Mouse (Mus musculus): ENCODE results near the gene Agap2.
A peak's percentile ranks its signal among the peaks of the same experiment; 100 is the strongest.
"Not testable (repeated sequence)": the region's sequence is repeated elsewhere in the genome, so short reads cannot be mapped to it uniquely, and the experiment has no call there.

The Agap2 gene

GRCm38 (mm10) chr10:127059174-127059967 lies 15.7 kb upstream of the Agap2 start:
- no peak for DNase-seq (ENCODE audit: low read depth, low spot score)

DNA sequence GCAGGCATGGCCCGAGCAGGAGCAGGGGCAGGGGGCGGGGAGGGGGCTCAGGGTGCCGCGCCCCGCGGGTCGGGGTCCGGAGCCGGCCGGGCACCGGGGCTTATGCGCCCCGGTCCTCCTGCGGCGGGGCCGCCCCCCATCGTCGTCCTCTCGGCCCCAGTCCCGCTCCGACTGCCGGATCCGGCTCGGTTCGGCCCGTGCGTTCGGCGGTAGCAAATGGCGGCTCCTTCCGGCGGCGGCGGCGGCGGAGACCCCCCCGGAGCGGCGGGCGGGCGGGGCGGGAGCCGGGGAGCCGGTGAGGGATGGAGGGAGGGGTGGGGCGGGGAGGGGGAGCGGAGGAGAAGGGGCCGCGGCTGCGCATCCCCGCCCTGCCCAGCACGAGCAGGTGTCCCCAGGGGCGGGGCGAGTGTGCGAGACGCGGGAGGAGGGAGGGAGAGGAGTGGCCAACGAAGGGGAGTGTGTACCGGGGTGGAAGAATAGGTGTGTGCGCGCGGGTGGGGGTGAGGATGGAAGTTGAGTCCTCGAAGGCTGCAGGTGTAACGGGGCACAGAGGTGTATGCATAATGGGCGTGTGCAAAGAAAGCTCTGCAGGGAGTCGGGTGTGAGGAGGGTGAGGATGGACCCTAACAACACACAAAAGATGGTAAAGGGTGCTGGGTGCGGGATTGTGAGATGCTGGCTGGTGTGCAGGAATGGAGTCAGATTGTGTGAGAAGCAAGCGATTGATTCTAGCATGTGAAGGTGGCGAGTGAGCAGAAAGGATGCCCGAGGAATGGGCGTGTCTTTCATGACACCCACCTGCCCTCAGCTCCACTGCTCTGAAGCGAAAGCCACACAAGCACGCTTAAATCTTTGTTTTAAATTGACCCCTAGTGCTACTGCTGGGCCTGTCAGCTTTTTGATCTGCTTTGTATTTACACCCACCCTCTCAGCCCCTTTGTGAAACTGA lies 14.8 kb upstream of the Agap2 start, which contains the start of gene March9:
TSS of gene March9 (minus strand) at position 217 of the 949 bp plus-strand sequence.
- peak; percentile 89 for DNase-seq (ENCODE audit: low read depth, low spot score)

GRCm38 (mm10) chr10:127061085-127061484 lies 14.0 kb upstream of the Agap2 start:
- no peak for DNase-seq (ENCODE audit: low read depth, low spot score)

DNA sequence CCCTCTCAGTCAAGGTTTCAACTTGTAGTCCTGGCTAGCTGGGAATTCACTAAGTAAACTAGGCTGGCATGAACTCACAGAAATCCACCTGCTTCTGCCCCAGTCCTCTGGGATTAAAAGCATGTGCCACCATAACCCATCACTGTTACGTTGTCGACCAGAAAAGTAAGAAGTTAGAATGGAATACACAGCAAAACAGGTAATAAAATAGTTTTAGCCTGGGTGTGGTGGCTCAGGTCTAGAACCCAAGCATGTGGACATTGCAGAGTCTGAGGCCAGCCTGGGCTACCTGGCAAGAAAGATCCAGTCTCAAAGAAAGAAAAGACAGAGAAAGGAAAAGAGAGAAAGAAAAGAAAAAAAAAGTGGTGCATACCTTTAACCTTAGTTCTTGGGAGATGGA lies 13.6 kb upstream of the Agap2 start:
- no peak for DNase-seq (ENCODE audit: low read depth, low spot score)

GRCm38 (mm10) chr10:127062101-127062500 lies 13.0 kb upstream of the Agap2 start:
- not testable (repeated sequence) for DNase-seq (ENCODE audit: low read depth, low spot score)

GRCm38 (mm10) chr10:127062503-127062902 lies 12.6 kb upstream of the Agap2 start:
- DNase-seq (ENCODE audit: low read depth, low spot score), result no peak

GRCm38 (mm10) chr10:127063239-127063872 lies 11.7 kb upstream of the Agap2 start, which contains the start of gene Cdk4:
Gene Cdk4, plus strand, starts transcription at chr10:127063534.
- DNase-seq (ENCODE audit: low read depth, low spot score), result peak; percentile 99

DNA sequence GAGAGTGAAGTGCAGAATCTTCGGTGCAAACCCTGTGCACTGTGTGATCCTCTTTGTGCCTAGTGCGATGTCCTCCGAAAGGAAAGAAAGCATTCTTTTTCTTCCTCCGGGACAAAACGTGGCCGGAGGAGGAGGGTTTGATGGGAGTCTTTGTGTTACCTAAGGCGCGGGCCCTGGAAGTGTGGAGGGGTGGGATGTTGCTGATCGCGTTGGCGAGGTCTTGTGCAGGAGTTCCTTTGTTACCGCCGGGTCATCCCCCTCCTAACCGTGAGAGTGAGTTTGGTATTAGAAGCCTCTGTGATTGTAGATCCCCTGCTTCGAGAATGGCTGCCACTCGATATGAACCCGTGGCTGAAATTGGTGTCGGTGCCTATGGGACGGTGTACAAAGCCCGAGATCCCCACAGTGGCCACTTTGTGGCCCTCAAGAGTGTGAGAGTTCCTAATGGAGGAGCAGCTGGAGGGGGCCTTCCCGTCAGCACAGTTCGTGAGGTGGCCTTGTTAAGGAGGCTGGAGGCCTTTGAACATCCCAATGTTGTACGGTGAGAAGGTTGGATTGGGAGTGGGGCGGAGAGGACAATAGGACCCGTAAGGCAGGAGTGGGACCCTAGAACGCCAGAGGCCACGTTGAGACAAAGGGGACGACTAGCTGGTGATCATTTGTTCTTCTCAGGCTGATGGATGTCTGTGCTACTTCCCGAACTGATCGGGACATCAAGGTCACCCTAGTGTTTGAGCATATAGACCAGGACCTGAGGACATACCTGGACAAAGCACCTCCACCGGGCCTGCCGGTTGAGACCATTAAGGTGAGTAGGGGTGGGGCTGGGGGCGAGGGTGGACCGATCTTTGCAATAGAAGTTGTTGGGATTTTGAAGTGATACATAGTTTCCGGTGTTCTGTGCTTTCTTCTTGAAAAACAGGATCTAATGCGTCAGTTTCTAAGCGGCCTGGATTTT lies 10.9 kb upstream of the Agap2 start:
- peak; percentile 63 for DNase-seq (ENCODE audit: low read depth, low spot score)

DNA sequence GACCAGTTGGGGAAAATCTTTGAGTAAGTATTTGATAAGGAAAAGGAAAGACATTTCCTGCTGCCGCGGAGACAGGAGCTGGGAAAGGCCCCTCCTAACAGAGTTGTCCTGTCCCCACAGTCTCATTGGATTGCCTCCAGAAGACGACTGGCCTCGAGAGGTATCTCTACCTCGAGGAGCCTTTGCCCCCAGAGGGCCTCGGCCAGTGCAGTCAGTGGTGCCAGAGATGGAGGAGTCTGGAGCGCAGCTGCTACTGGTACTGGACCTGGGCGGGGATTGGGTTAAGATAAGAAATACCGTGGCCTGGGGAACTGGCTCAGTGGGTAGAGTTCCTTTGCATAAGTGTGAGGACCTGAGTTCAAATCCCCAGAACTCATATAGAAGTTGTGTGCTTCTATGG lies 9.1 kb upstream of the Agap2 start:
- no peak for DNase-seq (ENCODE audit: low read depth, low spot score)

- no peak for DNase-seq (ENCODE audit: low read depth, low spot score)
Measured at GRCm38 (mm10) chr10:127066519-127067018, 8.5 kb upstream of the Agap2 start.

DNA sequence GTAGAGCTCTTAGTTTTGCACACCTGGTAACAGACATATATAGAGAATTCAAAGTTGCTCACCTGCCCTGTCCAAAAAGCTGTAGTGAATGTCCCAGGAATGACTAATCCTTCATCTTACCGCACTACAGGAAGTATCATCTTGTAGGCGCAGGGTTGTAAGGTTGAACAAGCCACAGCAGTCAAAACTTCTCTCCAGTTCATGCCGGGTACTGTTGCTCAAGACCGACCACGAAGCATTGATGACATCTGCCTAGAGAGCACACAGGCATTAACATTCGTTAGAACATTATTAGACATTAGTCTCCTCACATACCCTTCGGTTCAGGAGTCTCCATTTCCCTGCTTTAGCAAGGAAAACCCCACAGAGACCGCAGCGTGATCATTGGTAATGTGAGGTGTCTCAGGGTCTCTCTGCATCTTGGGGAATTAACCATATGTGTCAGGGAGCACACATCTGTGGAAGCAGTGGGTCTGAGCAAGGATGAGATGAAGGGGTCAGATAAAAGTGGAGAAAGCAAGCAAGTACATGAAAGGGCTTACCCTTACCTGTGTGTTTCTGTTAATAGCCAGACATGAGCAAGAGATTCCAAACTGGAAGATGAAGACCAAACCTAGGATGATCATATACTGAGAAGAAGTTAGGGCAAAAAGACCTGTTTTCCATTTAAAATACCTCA lies 6.6 kb upstream of the Agap2 start:
- DNase-seq (ENCODE audit: low read depth, low spot score), result no peak

DNA sequence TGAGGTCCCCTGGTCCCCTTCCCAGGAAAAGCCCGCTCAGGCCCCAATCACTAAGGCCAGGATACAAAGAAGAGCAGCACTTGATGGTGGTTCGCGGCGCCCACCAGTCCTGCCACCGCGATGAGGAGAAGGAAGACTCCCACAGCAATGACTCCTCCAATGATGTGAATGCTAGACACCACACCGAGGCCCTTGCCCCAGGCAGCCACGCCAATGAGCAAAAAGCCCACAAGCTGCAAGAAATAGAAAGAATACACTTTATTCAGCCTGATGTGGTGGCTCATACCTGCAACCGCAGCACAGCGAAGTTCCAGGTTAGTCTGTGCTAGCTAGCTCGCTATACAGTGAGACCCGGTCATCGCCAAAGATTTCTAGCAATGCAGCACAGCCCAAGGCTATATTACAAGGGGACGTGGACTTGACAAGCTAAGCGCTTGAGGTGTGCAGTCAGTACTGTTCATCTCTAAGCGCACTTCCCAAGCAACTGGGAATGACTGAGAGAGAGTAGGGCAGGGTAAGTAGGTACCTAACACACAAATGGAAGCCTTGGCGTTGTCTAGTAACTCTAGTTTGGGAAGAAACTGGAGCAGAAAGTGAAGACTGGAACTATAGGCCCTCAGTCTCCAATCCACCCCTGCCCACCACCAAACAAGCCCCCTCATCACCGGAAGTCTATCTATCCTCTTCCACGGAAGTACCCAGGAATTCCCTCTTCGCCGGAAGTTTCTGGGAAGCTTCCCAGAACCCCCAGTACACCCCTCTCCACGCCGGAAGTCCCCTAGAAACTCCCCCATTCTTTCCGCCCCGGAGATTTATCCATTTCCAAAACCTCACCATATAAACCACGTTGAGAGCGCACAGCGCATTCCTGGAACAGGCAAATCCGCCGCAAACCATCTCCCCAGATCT lies 5.5 kb upstream of the Agap2 start:
- DNase-seq (ENCODE audit: low read depth, low spot score), result peak; percentile 91

DNA sequence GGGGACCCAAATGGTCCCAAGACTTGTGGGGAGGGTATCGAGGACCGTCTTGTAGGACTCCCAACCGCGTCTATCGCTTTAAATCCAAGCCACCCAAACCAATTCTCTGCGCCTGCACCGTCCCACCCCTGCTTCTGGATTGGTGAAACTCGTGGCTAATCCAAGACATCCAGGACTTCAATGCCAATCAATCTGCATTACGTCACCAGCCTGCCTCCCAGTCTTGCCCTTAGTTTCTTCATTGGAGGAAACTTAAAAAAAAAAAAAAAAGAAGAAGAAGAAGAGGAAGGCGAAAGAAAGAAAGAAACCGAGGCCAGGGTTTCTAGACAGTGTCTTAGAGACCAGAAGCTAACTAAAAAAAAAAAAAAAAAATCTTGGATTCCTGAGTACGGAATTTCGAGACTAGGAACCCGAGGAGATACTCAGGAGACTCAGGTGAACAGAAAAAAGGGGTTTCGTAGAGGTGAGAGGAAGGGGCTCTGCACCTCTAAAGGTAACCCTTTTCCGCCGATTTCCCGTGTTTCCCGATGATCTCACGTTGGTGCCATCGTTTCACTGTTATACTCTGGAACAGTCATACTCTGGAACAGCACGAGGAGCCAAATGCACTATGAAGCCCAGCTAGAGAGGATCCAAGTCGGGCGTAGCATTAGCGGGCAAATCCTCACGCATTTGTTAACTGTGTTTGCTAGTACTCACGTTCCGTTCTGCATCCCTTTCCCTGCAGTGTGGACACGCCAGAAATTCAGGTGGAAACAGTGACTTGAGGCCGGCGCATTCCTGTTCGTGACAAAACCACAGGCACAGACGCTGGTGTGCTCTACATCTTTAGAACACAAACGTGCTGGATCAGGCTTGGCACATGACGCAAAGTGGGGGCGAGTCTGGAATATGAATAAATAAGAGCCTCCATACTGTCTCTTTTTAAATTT lies 4.6 kb upstream of the Agap2 start, which contains the start of gene Tspan31:
TSS of gene Tspan31 (minus strand) at position 75 of the 932 bp plus-strand sequence.
- DNase-seq (ENCODE audit: low read depth, low spot score), result peak; percentile 99

- no peak for DNase-seq (ENCODE audit: low read depth, low spot score)
Measured at GRCm38 (mm10) chr10:127071203-127071602, 3.9 kb upstream of the Agap2 start.

- DNase-seq (ENCODE audit: low read depth, low spot score), result not testable (repeated sequence)
Measured at GRCm38 (mm10) chr10:127072270-127072669, 2.8 kb upstream of the Agap2 start.

DNA sequence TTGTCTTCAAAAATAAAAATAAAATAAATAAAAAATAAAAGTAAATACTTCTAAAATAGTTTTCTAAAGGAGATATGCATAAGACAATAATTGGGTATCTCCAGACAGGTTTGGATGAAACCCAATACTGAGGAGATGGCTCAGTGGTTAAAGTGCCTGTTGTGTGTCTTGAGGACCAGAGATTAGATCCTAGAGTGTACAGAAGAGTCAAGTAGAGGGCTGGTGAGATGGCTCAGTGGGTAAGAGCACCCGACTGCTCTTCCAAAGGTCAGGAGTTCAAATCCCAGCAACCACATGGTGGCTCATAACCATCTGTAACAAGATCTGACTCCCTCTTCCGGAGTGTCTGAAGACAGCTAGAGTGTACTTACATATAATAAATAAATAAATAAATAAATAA lies 2.1 kb upstream of the Agap2 start:
- DNase-seq (ENCODE audit: low read depth, low spot score), result not testable (repeated sequence)

DNA sequence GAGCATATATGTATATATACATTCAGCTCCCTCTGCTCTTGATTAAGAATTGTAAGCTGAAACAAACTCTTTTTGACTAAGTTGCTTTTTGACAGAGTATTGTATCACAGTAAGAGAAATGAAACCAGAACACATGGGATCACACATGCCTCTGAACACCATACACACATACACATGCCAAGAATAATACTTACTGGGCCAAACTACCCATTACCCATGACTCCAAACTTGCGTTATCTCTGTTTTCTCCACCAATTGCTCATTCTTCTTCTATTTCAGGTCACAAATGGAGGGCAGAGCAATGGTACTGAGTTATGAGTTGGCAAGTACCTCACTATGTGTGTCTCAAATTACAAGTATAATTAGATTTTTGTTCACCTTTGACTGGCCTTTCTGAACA lies 1.1 kb upstream of the Agap2 start:
- DNase-seq (ENCODE audit: low read depth, low spot score), result no peak

- no peak for DNase-seq (ENCODE audit: low read depth, low spot score)
Measured at GRCm38 (mm10) chr10:127075651-127076050, 567 bp downstream of the Agap2 start.

All from R1 (cell line).